Mouse (Mus musculus) C2C12 (cell line): ENCODE measurements around the gene Tecpr1. TPM values are rescaled to one million over a fixed set of nuclear protein-coding genes. Genes with fewer than 3 reads are reported as not detected.

Source experiments
- H3K27me3 ChIP-seq: one replicate; pipeline ENCODE4 v1.6.1; 2011; ENCODE audit not compliant: control insufficient read depth, insufficient read depth, insufficient read length
- H3K36me3 ChIP-seq: one replicate; pipeline ENCODE4 v1.6.1; 2011; ENCODE audit not compliant: control insufficient read depth, insufficient read depth
- H3K4me3 ChIP-seq: one replicate; pipeline ENCODE4 v1.5.1; 2011; ENCODE audit warnings: mild to moderate bottlenecking, control low read depth; ENCODE audit not compliant: poor library complexity, insufficient read depth, severe bottlenecking
- H3K79me2 ChIP-seq: one replicate; pipeline ENCODE4 v1.6.1; 2011; ENCODE audit not compliant: control insufficient read depth, insufficient read depth
- H3K79me3 ChIP-seq: one replicate; pipeline ENCODE4 v1.6.1; 2011; ENCODE audit warnings: low read depth, control low read depth
- H3ac ChIP-seq: one replicate; pipeline ENCODE3; 2011; ENCODE audit warnings: low read depth; ENCODE audit not compliant: control insufficient read depth, insufficient read length
- CEBPB ChIP-seq: IDR thresholded peaks from one replicate; pipeline ENCODE4 v1.6.1; 2011; ENCODE audit warnings: low read depth, mild to moderate bottlenecking, control low read depth, moderate library complexity
- CTCF ChIP-seq: IDR thresholded peaks from one replicate; pipeline ENCODE4 v1.5.1; 2011; ENCODE audit not compliant: control insufficient read depth, insufficient read depth, insufficient read length
- FOSL1 ChIP-seq: IDR thresholded peaks from one replicate; pipeline ENCODE4 v1.8.0; 2011; ENCODE audit warnings: mild to moderate bottlenecking, low read length; ENCODE audit not compliant: poor library complexity, insufficient read depth, severe bottlenecking
- MAX ChIP-seq: IDR thresholded peaks from one replicate; pipeline ENCODE4 v1.6.1; 2011; ENCODE audit warnings: mild to moderate bottlenecking, control low read depth
- MYOD1 ChIP-seq: IDR thresholded peaks from one replicate; pipeline ENCODE4 v1.6.1; 2011; ENCODE audit warnings: low read depth; ENCODE audit not compliant: control insufficient read depth, insufficient read length
- MYOG ChIP-seq: IDR thresholded peaks from one replicate; pipeline ENCODE4 v1.6.1; 2011; ENCODE audit not compliant: control insufficient read depth, insufficient read length; ENCODE audit errors: extremely low read depth
- USF1 ChIP-seq: IDR thresholded peaks from one replicate; pipeline ENCODE4 v1.6.1; 2011; ENCODE audit warnings: low read depth, mild to moderate bottlenecking, control low read depth, moderate library complexity
- polyA plus RNA-seq: library from polyadenylated mRNA; unstranded; fragments of >200 nt; fragmentation: generic; extraction: Trizol; gene quantifications from one replicate; pipeline ENCODE4 v1.2.1, GENCODE M21; 2012; ENCODE audit warnings: missing spikeins

Gene Tecpr1
- polyA plus RNA-seq, 1 experiment, result 10.5 TPM

- H3K27me3 ChIP-seq, result no peaks in the 10 kb centered on the region
- no peaks in the 10 kb centered on the region for H3K79me2 ChIP-seq
- H3ac ChIP-seq, result no peak overlapping the region
- H3K79me3 ChIP-seq, result no peaks in the 10 kb centered on the region
- H3K4me3 ChIP-seq, result no peak overlapping the region
- TF ChIP-seq CTCF (no peak), FOSL1 (no peak), CEBPB (no peak)
- no peaks in the 10 kb centered on the region for H3K36me3 ChIP-seq
Measured at GRCm38 (mm10) chr5:144203398-144203959, 19.9 kb downstream of the Tecpr1 start.

- H3K4me3 ChIP-seq, result no peak overlapping the region
- no peak overlapping the region for H3ac ChIP-seq
- no peaks in the 10 kb centered on the region for H3K27me3 ChIP-seq
- no peaks in the 10 kb centered on the region for H3K79me2 ChIP-seq
- H3K36me3 ChIP-seq, result no peaks in the 10 kb centered on the region
- TF ChIP-seq CTCF (no peak), MYOD1 (no peak), CEBPB (no peak), MYOG (no peak), MAX (no peak), USF1 (no peak), FOSL1 (no peak)
- H3K79me3 ChIP-seq, result no peaks in the 10 kb centered on the region
Measured at GRCm38 (mm10) chr5:144202430-144202829, 21.0 kb downstream of the Tecpr1 start.

- Histone ChIP-seq H3ac (no peak overlapping the region), H3K36me3 (no peaks in the 10 kb centered on the region), H3K79me3 (no peaks in the 10 kb centered on the region), H3K27me3 (no peaks in the 10 kb centered on the region), H3K79me2 (no peaks in the 10 kb centered on the region), H3K4me3 (no peak overlapping the region)
- TF ChIP-seq MAX, result no peak
Measured at GRCm38 (mm10) chr5:144200616-144201015, 22.8 kb downstream of the Tecpr1 start.

GRCm38 (mm10) chr5:144195567-144195966, 27.8 kb downstream of the Tecpr1 start:
- no peak overlapping the region for H3ac ChIP-seq
- H3K79me3 ChIP-seq, result no peaks in the 10 kb centered on the region
- TF ChIP-seq FOSL1 (no peak), MYOG (no peak), USF1 (no peak), MYOD1 (no peak), CTCF (no peak), MAX (no peak)
- H3K36me3 ChIP-seq, result no peaks in the 10 kb centered on the region
- H3K4me3 ChIP-seq, result no peak overlapping the region
- H3K27me3 ChIP-seq, result no peaks in the 10 kb centered on the region
- H3K79me2 ChIP-seq, result no peaks in the 10 kb centered on the region

GRCm38 (mm10) chr5:144194416-144194815, 29.0 kb downstream of the Tecpr1 start:
- no peaks in the 10 kb centered on the region for H3K79me2 ChIP-seq
- no peaks in the 10 kb centered on the region for H3K79me3 ChIP-seq
- H3ac ChIP-seq, result no peak overlapping the region
- TF ChIP-seq MYOD1 (no peak), MYOG (no peak), MAX (no peak), CEBPB (no peak), CTCF (no peak), USF1 (no peak), FOSL1 (no peak)
- no peak overlapping the region for H3K4me3 ChIP-seq
- H3K36me3 ChIP-seq, result no peaks in the 10 kb centered on the region
- H3K27me3 ChIP-seq, result no peaks in the 10 kb centered on the region

GRCm38 (mm10) chr5:144192673-144193072, 30.7 kb downstream of the Tecpr1 start:
- Histone ChIP-seq H3K79me3 (no peaks in the 10 kb centered on the region), H3K4me3 (no peak overlapping the region), H3ac (no peak overlapping the region), H3K27me3 (no peaks in the 10 kb centered on the region), H3K79me2 (no peaks in the 10 kb centered on the region), H3K36me3 (no peaks in the 10 kb centered on the region)
- TF ChIP-seq MYOD1 (no peak), FOSL1 (no peak), MAX (no peak), MYOG (no peak), USF1 (no peak), CEBPB (no peak), CTCF (no peak)
